Mouse (Mus musculus) heart, postnatal 0 days (tissue): ENCODE data around the gene Cadps2. TPM values are rescaled to one million over a fixed set of nuclear protein-coding genes. Genes with fewer than 3 reads are reported as not detected.

Source experiments
- ATAC-seq: fragments of 200-750 bp; cut with Nextera tagmentation; 2 replicates; pipeline ENCODE4 v1.8.0; 2017; ENCODE audit warnings: low read depth, moderate number of reproducible peaks, moderate library complexity; ENCODE audit not compliant: insufficient read depth
- DNase-seq: peaks from one replicate; pipeline ENCODE4 v3.0.0-alpha.2; 2016; ENCODE audit warnings: low spot score
- H3K27ac ChIP-seq: fragments of 300-500 bp; sonication (generic); 2 replicates; pipeline ENCODE4 v1.5.1; 2014; ENCODE audit warnings: low read depth, mild to moderate bottlenecking
- H3K27me3 ChIP-seq: fragments of 300-500 bp; sonication (generic); 2 replicates; pipeline ENCODE4 v1.6.1; 2014; ENCODE audit warnings: low read length, mixed read lengths; ENCODE audit not compliant: control insufficient read depth, insufficient read depth
- H3K36me3 ChIP-seq: fragments of 300-500 bp; sonication (generic); replicated peaks from 2 replicates; pipeline ENCODE4 v1.6.1; 2014; ENCODE audit warnings: low read length, mixed read lengths; ENCODE audit not compliant: control insufficient read depth, insufficient read depth
- H3K4me1 ChIP-seq: fragments of 300-500 bp; sonication (generic); 2 replicates; pipeline ENCODE4 v1.6.1; 2014; ENCODE audit warnings: antibody characterized with exemption; ENCODE audit not compliant: control insufficient read depth, insufficient read depth
- H3K4me2 ChIP-seq: fragments of 300-500 bp; sonication (generic); 2 replicates; pipeline ENCODE4 v1.6.1; 2014; ENCODE audit warnings: low read depth, mild to moderate bottlenecking, low read length, moderate library complexity
- H3K4me3 ChIP-seq: fragments of 300-500 bp; sonication (generic); 2 replicates; pipeline ENCODE4 v1.5.1; 2014; ENCODE audit warnings: low read depth, low read length
- H3K9ac ChIP-seq: fragments of 300-500 bp; sonication (generic); replicated peaks from 2 replicates; pipeline ENCODE4 v1.6.1; 2014; ENCODE audit warnings: low read depth, low read length, mixed read lengths
- H3K9me3 ChIP-seq: fragments of 300-500 bp; sonication (generic); replicated peaks from 2 replicates; pipeline ENCODE4 v1.6.1; 2016; ENCODE audit warnings: low read length; ENCODE audit not compliant: control insufficient read depth
- CTCF ChIP-seq: IDR thresholded peaks from 2 replicates; pipeline ENCODE4 v1.5.1; 2016; ENCODE audit warnings: antibody characterized with exemption, control low read depth, low read depth
- EP300 ChIP-seq: IDR thresholded peaks from 2 replicates; pipeline ENCODE4 v1.6.1; 2016; ENCODE audit warnings: antibody characterized with exemption, low read depth
- WGBS: fragments of 180-500 bp; shearing (Covaris S2); extraction: QIAGEN DNeasy Blood & Tissue Kit; methylation state at CpG from one replicate; pipeline ENCODE4 v1.1.7; 2014; 5-methylcytosine and 5-hydroxymethylcytosine counted together
- polyA plus RNA-seq: library from polyadenylated mRNA; unstranded; fragments of >200 nt; fragmentation: Nextera tagmentation; extraction: Ambion mirVana; gene quantifications from 2 replicates; pipeline ENCODE4 v1.2.1, GENCODE M21; 2015
- total RNA-seq: library from RNA; depleted of rRNA; stranded (reverse); fragments of >200 nt; gene quantifications from 2 replicates; pipeline ENCODE4 v1.2.3, GENCODE M21; 2014; ENCODE audit warnings: low replicate concordance

Gene Cadps2
- total and polyA plus RNA-seq, 2 experiments from 2014 or later = 0.44 to 1.8 TPM

- Histone ChIP-seq H3K27ac (no peak overlapping the region), H3K9me3 (no peaks in the 10 kb centered on the region), H3K4me3 (no peak overlapping the region), H3K4me1 (no peaks in the 10 kb centered on the region), H3K36me3 (no peaks in the 10 kb centered on the region), H3K27me3 (peaks cover 96% of the 10 kb centered on the region), H3K4me2 (no peak overlapping the region), H3K9ac (no peak overlapping the region)
- no peak for TF ChIP-seq CTCF
- no peak for TF ChIP-seq EP300
- 4% methylated on average over 11 of the region's 11 CpGs for WGBS
- ATAC-seq (no peak; the same call in 1 of the 2 replicates), DNase-seq (no peak)
Observed at GRCm38 (mm10) chr6:23254644-23255043, 584.6 kb downstream of the Cadps2 start.

GRCm38 (mm10) chr6:23253353-23254311 is 585.6 kb downstream of the Cadps2 start:
- H3K27me3 ChIP-seq = peaks cover 96% of the 10 kb centered on the region
- ATAC-seq = no peak
- TF ChIP-seq CTCF (no peak), EP300 (no peak)
- no peaks in the 10 kb centered on the region for H3K9me3 ChIP-seq
- H3K9ac ChIP-seq = no peak overlapping the region
- 2% methylated on average over 43 of the region's 43 CpGs for WGBS
- no peaks in the 10 kb centered on the region for H3K36me3 ChIP-seq
- no peak for DNase-seq
- H3K4me3 ChIP-seq = no peak overlapping the region
- H3K4me1 ChIP-seq = peaks cover 4% of the 10 kb centered on the region; the same call in 1 of the 2 replicates
- no peak overlapping the region for H3K4me2 ChIP-seq
- no peak overlapping the region for H3K27ac ChIP-seq

GRCm38 (mm10) chr6:23252196-23253135 is 586.8 kb downstream of the Cadps2 start:
- H3K36me3 ChIP-seq = no peaks in the 10 kb centered on the region
- no peaks in the 10 kb centered on the region for H3K9me3 ChIP-seq
- peaks cover 96% of the 10 kb centered on the region for H3K27me3 ChIP-seq
- H3K4me1 ChIP-seq = peaks cover 4% of the 10 kb centered on the region; the same call in 1 of the 2 replicates
- H3K9ac ChIP-seq = no peak overlapping the region
- no peak overlapping the region for H3K4me3 ChIP-seq
- ATAC-seq (no peak), DNase-seq (peak; percentile 20)
- H3K4me2 ChIP-seq = no peak overlapping the region
- whole genome bisulfite sequencing = 3% methylated on average over 20 of the region's 20 CpGs
- H3K27ac ChIP-seq = no peak overlapping the region
- no peak for TF ChIP-seq CTCF
- no peak for TF ChIP-seq EP300

GRCm38 (mm10) chr6:23251431-23251830 is 587.8 kb downstream of the Cadps2 start:
- Histone ChIP-seq H3K9me3 (no peaks in the 10 kb centered on the region), H3K27ac (no peak overlapping the region), H3K27me3 (peaks cover 96% of the 10 kb centered on the region), H3K4me1 (peaks cover 4% of the 10 kb centered on the region; the same call in 1 of the 2 replicates), H3K36me3 (no peaks in the 10 kb centered on the region), H3K4me3 (no peak overlapping the region), H3K4me2 (no peak overlapping the region), H3K9ac (no peak overlapping the region)
- ATAC-seq = no peak
- TF ChIP-seq CTCF = no peak
- no peak for TF ChIP-seq EP300
- 8% methylated on average over 3 of the region's 3 CpGs for WGBS
- no peak for DNase-seq

GRCm38 (mm10) chr6:23250288-23250955 is 588.8 kb downstream of the Cadps2 start:
- WGBS = 3% methylated on average over 22 of the region's 22 CpGs
- no peaks in the 10 kb centered on the region for H3K9me3 ChIP-seq

More at GRCm38 (mm10) chr6:23250288-23250955, 588.8 kb downstream of the Cadps2 start:
- Histone ChIP-seq H3K4me2 (no peak overlapping the region), H3K4me1 (peaks cover 4% of the 10 kb centered on the region; the same call in 1 of the 2 replicates), H3K27ac (no peak overlapping the region), H3K4me3 (no peak overlapping the region), H3K27me3 (peaks cover 96% of the 10 kb centered on the region), H3K9ac (no peak overlapping the region), H3K36me3 (no peaks in the 10 kb centered on the region)
- TF ChIP-seq CTCF (no peak), EP300 (no peak)
- DNase-seq (no peak), ATAC-seq (no peak)
